Mouse (Mus musculus) stomach, adult 2 months (tissue): ENCODE results near the gene Prc1. TPM values are rescaled to one million over a fixed set of nuclear protein-coding genes. Genes with fewer than 3 reads are reported as not detected.

Source experiments
- polyA plus RNA-seq: library from polyadenylated mRNA; depleted of rRNA; stranded (reverse); fragments of >200 nt; gene quantifications from 2 replicates; pipeline ENCODE4 v1.2.3, GENCODE M21; 2012; rRNA removed

The Prc1 gene
- polyA plus RNA-seq = 3.4 and 4.5 TPM in 2 replicates

GRCm38 (mm10) chr7:80294062-80294763, at the start of gene Prc1:
TSS of gene Prc1 (plus strand) at chr7:80294450.

DNA sequence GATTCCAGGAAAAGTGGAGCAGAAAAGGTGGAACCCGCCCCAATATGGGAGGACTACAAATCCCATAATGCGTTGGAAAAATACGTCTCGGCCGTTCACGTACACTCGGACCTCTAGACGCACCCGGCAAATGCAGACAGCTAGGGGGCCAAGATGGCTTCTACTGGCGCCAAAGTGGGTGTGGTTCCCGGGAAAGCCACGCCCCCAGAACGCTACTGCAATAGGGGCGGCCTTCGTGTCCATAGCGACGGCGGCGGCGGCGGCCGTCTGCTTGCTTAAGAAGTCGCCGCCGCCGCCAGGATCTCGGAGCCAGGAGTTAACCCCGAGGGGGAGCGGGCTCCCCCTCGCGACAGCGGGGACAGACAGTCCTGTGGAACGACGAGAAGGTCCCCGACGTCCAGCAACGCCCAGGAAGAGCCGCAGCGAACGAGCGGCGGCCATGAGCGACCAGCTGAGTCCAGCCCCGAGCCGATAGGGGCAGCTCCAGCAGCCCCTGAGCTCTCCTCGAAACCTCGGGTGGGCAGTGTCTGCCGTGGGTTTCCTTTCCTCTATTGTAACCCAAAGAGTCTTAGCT, 48.0 kb upstream of the Prc1 start, which contains the start of gene Ttll13:
TSS of gene Ttll13 (plus strand) at position 229 of the 574 bp plus-strand sequence.

GRCm38 (mm10) chr7:80260625-80261371, 33.5 kb upstream of the Prc1 start, which contains the start of gene Ngrn:
TSS of gene Ngrn (plus strand) at chr7:80261215.

GRCm38 (mm10) chr7:80268897-80269750, 25.1 kb upstream of the Prc1 start, which contains the start of gene Vps33b:
TSS of gene Vps33b (plus strand) at chr7:80269649.

GRCm38 (mm10) chr7:80324043-80324815, 30.0 kb downstream of the Prc1 start, which contains the start of gene Rccd1:
TSS of gene Rccd1 (minus strand) at chr7:80324454.

DNA sequence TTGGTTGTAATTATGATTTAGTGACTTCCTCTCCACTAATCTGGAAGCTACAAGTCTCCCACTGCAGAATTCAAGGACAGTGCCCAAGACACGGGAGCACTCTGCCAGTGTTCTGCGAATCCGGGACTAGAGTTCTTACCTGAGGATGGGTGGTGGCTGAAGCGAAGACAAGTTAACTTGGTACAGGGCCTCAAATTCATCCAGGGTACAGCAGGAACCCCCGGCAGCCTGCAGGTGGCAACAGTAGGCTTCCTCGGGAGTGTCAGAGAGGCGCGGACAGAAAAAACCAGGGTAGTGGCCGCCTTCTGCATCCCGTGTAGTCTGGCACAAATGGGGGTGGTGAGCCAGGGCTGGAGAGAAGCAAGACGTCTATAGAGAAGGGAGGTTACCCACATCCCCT, 46.5 kb downstream of the Prc1 start, which contains the start of gene Unc45a:
TSS of gene Unc45a (minus strand) at position 213 of the 400 bp plus-strand sequence.

DNA sequence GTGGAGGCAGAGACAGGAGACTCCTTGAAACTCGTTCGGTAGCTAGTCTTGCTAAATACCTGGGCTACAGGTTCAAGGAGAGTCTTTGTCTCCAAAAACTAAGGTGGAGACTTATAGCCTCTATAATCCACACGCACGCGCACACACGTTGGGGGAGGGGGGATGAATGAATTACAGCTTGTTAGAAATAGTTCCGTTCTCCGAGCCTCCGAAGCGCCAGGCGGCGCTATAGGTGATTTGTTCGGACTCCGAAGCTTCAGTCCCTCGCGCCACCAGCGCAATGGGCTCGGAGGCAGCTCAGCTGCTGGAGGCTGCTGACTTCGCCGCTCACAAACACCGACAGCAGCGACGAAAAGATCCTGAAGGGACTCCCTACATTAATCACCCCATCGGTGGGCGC, 48.6 kb downstream of the Prc1 start, which contains the start of gene Hddc3:
TSS of gene Hddc3 (plus strand) at position 247 of the 400 bp plus-strand sequence.

Other genes with a start within 250 kb of the Prc1 start
- 80.6 and 95.4 TPM in 2 replicates for gene Idh2, start 179.1 kb upstream of the Prc1 start, polyA plus RNA-seq
- 28.8 and 30.4 TPM in 2 replicates for gene Sema4b, start 107.6 kb upstream of the Prc1 start, polyA plus RNA-seq
- gene Cib1, start 61.6 kb upstream of the Prc1 start, polyA plus RNA-seq = 213 and 281 TPM in 2 replicates
- gene Gdpgp1, start 61.6 kb upstream of the Prc1 start, polyA plus RNA-seq = 1.6 and 2.6 TPM in 2 replicates
- 0.06 and 0.09 TPM in 2 replicates for gene Ttll13, start 48.1 kb upstream of the Prc1 start, polyA plus RNA-seq
- gene Ngrn, start 33.2 kb upstream of the Prc1 start, polyA plus RNA-seq = 6.5 and 9.0 TPM in 2 replicates
- 2.2 and 5.1 TPM in 2 replicates for gene Vps33b, start 24.8 kb upstream of the Prc1 start, polyA plus RNA-seq
- 3.5 and 3.6 TPM in 2 replicates for gene Rccd1, start 30.0 kb downstream of the Prc1 start, polyA plus RNA-seq
- gene Unc45a, start 46.6 kb downstream of the Prc1 start, polyA plus RNA-seq = 41.4 and 45.6 TPM in 2 replicates
- 7.8 and 8.3 TPM in 2 replicates for gene Hddc3, start 48.7 kb downstream of the Prc1 start, polyA plus RNA-seq
- gene Man2a2, start 76.9 kb downstream of the Prc1 start, polyA plus RNA-seq = 23.3 and 27.7 TPM in 2 replicates
- 27.2 and 33.1 TPM in 2 replicates for gene Fes, start 93.5 kb downstream of the Prc1 start, polyA plus RNA-seq
- 497 and 619 TPM in 2 replicates for gene Furin, start 111.0 kb downstream of the Prc1 start, polyA plus RNA-seq
- 0.19 and 0.91 TPM in 2 replicates for gene Blm, start 240.7 kb downstream of the Prc1 start, polyA plus RNA-seq